Comparison of ENCODE assay signal across 8 mouse cellular contexts in genomic region chr10:40164421-40165386, GRCm38 (mm10). TPM values are rescaled to one million over a fixed set of nuclear protein-coding genes. Genes with fewer than 3 reads are reported as not detected.
DNase-seq lines count a peak whose midpoint lies in the region; ATAC-seq lines count a peak whose summit lies in the region.

No protein-coding gene starts in this region.

- H3K4me3 ChIP-seq in heart, embryonic 13.5 days = 0 out of 2 replicates have a peak overlapping the region, but pooled peaks have one; percentile 7
- H3K4me3 ChIP-seq in forebrain, embryonic 10.5 days = no peak overlapping the region

- H3K27ac ChIP-seq in heart, embryonic 13.5 days (replicated peaks) = no peak overlapping the region
- H3K27ac ChIP-seq in forebrain, embryonic 10.5 days = no peak overlapping the region

- H3K9me3 ChIP-seq in heart, embryonic 13.5 days = no peaks in the 10 kb centered on the region
- no peaks in the 10 kb centered on the region for H3K9me3 ChIP-seq in forebrain, embryonic 10.5 days

- no peak for ATAC-seq in heart, embryonic 13.5 days (ENCODE audit: extremely low read depth, insufficient number of reproducible peaks, low FRiP score, low TSS enrichment)

- no peaks in the 10 kb centered on the region for H3K36me3 ChIP-seq in heart, embryonic 13.5 days
- H3K36me3 ChIP-seq in forebrain, embryonic 10.5 days (replicated peaks) = no peaks in the 10 kb centered on the region

- peak; percentile 7 to 41 for DNase-seq in gastrocnemius, adult 8-10 months (ENCODE audit: low spot score in 2 of 2)
- no peak for DNase-seq in gastrocnemius, postnatal 4 days (ENCODE audit: low spot score in 2 of 2)
- DNase-seq in cerebellum, adult 9-10 months = peak; percentile 50
- DNase-seq in left cerebral cortex, postnatal 25 days (ENCODE audit: low spot score in 2 of 2) = peak; percentile 68 to 88
- peak; percentile 38 for DNase-seq in skeletal muscle tissue, adult 2 months (ENCODE audit: low read depth, low spot score)
- DNase-seq in forebrain, embryonic 10.5 days (ENCODE audit: extremely low spot score, low spot score) = no peak
- no peak for DNase-seq in testis, postnatal 14 days (ENCODE audit: low spot score)

- peaks cover 6% of the 10 kb centered on the region for H3K4me1 ChIP-seq in heart, embryonic 13.5 days
- H3K4me1 ChIP-seq in forebrain, embryonic 10.5 days = no peaks in the 10 kb centered on the region

- 57% methylated on average over 27 of the region's 27 CpGs for WGBS in heart, embryonic 13.5 days
- WGBS in forebrain, embryonic 10.5 days = 88% methylated on average over 27 of the region's 27 CpGs

- peak overlapping the region; percentile 42 for H3K4me2 ChIP-seq in heart, embryonic 13.5 days

- H3K27me3 ChIP-seq in heart, embryonic 13.5 days (replicated peaks) = no peaks in the 10 kb centered on the region
- no peaks in the 10 kb centered on the region for H3K27me3 ChIP-seq in forebrain, embryonic 10.5 days (ENCODE audit: poor library complexity, severe bottlenecking)

- no peak overlapping the region for H3K9ac ChIP-seq in heart, embryonic 13.5 days

- intact Hi-C loops in left cerebral cortex, postnatal 25 days (cut with DNase I) = no loop called here

RNA-seq across cellular contexts. Expression of gene Slc16a10, which starts 22.6 kb away (rescaled TPM):
- 10 to 100 TPM; 38.7 to 56.1 (median 46.4) TPM for total RNA-seq in gastrocnemius, adult 8-10 months (2022)
- total RNA-seq in gastrocnemius, postnatal 4 days (2021) = 10 to 100 TPM; 19.4 to 20.4 TPM
- 14.9 and 19.6 TPM in 2 replicates for polyA plus RNA-seq in heart, embryonic 13.5 days (2015; fragmentation: Nextera tagmentation; extraction: Ambion mirVana)
- 1 to 10 TPM; 2.5 to 3.4 TPM for total RNA-seq in left cerebral cortex, postnatal 25 days (2021)
- polyA plus RNA-seq in forebrain, embryonic 10.5 days (2016; fragmentation: Nextera tagmentation; extraction: Ambion mirVana) = 5.9 and 6.3 TPM in 2 replicates

Comparison
In these comparisons a context has a peak if more than half of its experiments do, and no peak if none do; other contexts are left out.
1. DNase-seq: peak in gastrocnemius, adult 8-10 months (2 of 2), cerebellum, adult 9-10 months (single experiment), left cerebral cortex, postnatal 25 days (2 of 2) and skeletal muscle tissue, adult 2 months (single experiment); none in gastrocnemius, postnatal 4 days (0 of 2), forebrain, embryonic 10.5 days (single experiment) and testis, postnatal 14 days (single experiment).
2. RNA of gene Slc16a10, which starts 22.6 kb away (total RNA-seq): 38.7 to 56.1 TPM in gastrocnemius, adult 8-10 months and 19.4 to 20.4 TPM in gastrocnemius, postnatal 4 days; 2.5 to 3.4 TPM in left cerebral cortex, postnatal 25 days; every median in the first group is over 4 times any median in the second.